Mouse (Mus musculus): Measurements from ENCODE around the gene Wipf1. TPM values are rescaled to one million over a fixed set of nuclear protein-coding genes. Genes with fewer than 3 reads are reported as not detected.

Gene Wipf1
- polyA plus RNA-seq, 1 experiment from 2014 or later: 15.1 TPM

GRCm38 (mm10) chr2:73460168-73460567 is 69.4 kb downstream of the Wipf1 start:
- 54% methylated on average over 3 of the region's 3 CpGs for WGBS
- no peaks in the 10 kb centered on the region for H3K9me3 ChIP-seq
- no peak overlapping the region for H3K9ac ChIP-seq
- no peak for ATAC-seq (ENCODE audit: insufficient number of reproducible peaks, low FRiP score, low TSS enrichment, low read depth)
- no peak overlapping the region for H3K4me3 ChIP-seq
- no peak overlapping the region for H3K27ac ChIP-seq
- no peak overlapping the region for H3K4me2 ChIP-seq
- H3K4me1 ChIP-seq: peaks cover 16% of the 10 kb centered on the region
- no peaks in the 10 kb centered on the region for H3K36me3 ChIP-seq
- H3K27me3 ChIP-seq: no peaks in the 10 kb centered on the region

GRCm38 (mm10) chr2:73459607-73460153 is 69.9 kb downstream of the Wipf1 start:
- no peak overlapping the region for H3K9ac ChIP-seq
- H3K4me1 ChIP-seq: peaks cover 19% of the 10 kb centered on the region
- no peak overlapping the region for H3K4me3 ChIP-seq
- H3K27me3 ChIP-seq: no peaks in the 10 kb centered on the region
- no peak overlapping the region for H3K27ac ChIP-seq
- H3K36me3 ChIP-seq: no peaks in the 10 kb centered on the region
- 67% methylated on average over 4 of the region's 4 CpGs for WGBS
- H3K9me3 ChIP-seq: no peaks in the 10 kb centered on the region
- no peak overlapping the region for H3K4me2 ChIP-seq
- ATAC-seq (ENCODE audit: insufficient number of reproducible peaks, low FRiP score, low TSS enrichment, low read depth): no peak

- H3K9ac ChIP-seq: no peak overlapping the region
- peaks cover 20% of the 10 kb centered on the region for H3K4me1 ChIP-seq
- WGBS: 83% methylated on average over 6 of the region's 6 CpGs
- no peak for ATAC-seq (ENCODE audit: insufficient number of reproducible peaks, low FRiP score, low TSS enrichment, low read depth)
- H3K4me3 ChIP-seq: no peak overlapping the region
- no peak overlapping the region for H3K4me2 ChIP-seq
- no peaks in the 10 kb centered on the region for H3K36me3 ChIP-seq
- no peaks in the 10 kb centered on the region for H3K27me3 ChIP-seq
- no peak overlapping the region for H3K27ac ChIP-seq
- no peaks in the 10 kb centered on the region for H3K9me3 ChIP-seq
These were observed 72.6 kb downstream of the Wipf1 start for GRCm38 (mm10) chr2:73456886-73457285.

- H3K27me3 ChIP-seq: no peaks in the 10 kb centered on the region
- 80% methylated on average over 3 of the region's 3 CpGs for WGBS
- no peaks in the 10 kb centered on the region for H3K9me3 ChIP-seq
- H3K4me2 ChIP-seq: no peak overlapping the region
- no peaks in the 10 kb centered on the region for H3K36me3 ChIP-seq
- ATAC-seq (ENCODE audit: insufficient number of reproducible peaks, low FRiP score, low TSS enrichment, low read depth): no peak
- peaks cover 20% of the 10 kb centered on the region for H3K4me1 ChIP-seq
- no peak overlapping the region for H3K9ac ChIP-seq
- H3K4me3 ChIP-seq: no peak overlapping the region
- H3K27ac ChIP-seq: no peak overlapping the region
These were observed 73.4 kb downstream of the Wipf1 start for GRCm38 (mm10) chr2:73456154-73456553.

GRCm38 (mm10) chr2:73455541-73455940 is 74.0 kb downstream of the Wipf1 start:
- Histone ChIP-seq H3K9me3 (no peaks in the 10 kb centered on the region), H3K4me2 (no peak overlapping the region), H3K9ac (no peak overlapping the region), H3K36me3 (no peaks in the 10 kb centered on the region), H3K27ac (no peak overlapping the region), H3K4me1 (peaks cover 25% of the 10 kb centered on the region), H3K27me3 (no peaks in the 10 kb centered on the region), H3K4me3 (no peak overlapping the region)
- ATAC-seq (ENCODE audit: insufficient number of reproducible peaks, low FRiP score, low TSS enrichment, low read depth): no peak
- WGBS: 76% methylated on average over 4 of the region's 4 CpGs

- no peaks in the 10 kb centered on the region for H3K9me3 ChIP-seq
- 67% methylated on average over 13 of the region's 13 CpGs for WGBS
- no peaks in the 10 kb centered on the region for H3K27me3 ChIP-seq
- no peak overlapping the region for H3K4me3 ChIP-seq
- H3K4me2 ChIP-seq: no peak overlapping the region
- no peak overlapping the region for H3K27ac ChIP-seq
- H3K4me1 ChIP-seq: peaks cover 27% of the 10 kb centered on the region
- no peak for ATAC-seq (ENCODE audit: insufficient number of reproducible peaks, low FRiP score, low TSS enrichment, low read depth)
- H3K36me3 ChIP-seq: no peaks in the 10 kb centered on the region
- H3K9ac ChIP-seq: no peak overlapping the region
These were observed 74.9 kb downstream of the Wipf1 start for GRCm38 (mm10) chr2:73454682-73455081.

GRCm38 (mm10) chr2:73454186-73454585 is 75.3 kb downstream of the Wipf1 start:
- Histone ChIP-seq H3K27me3 (no peaks in the 10 kb centered on the region), H3K9ac (no peak overlapping the region), H3K9me3 (no peaks in the 10 kb centered on the region), H3K36me3 (no peaks in the 10 kb centered on the region), H3K4me1 (peaks cover 27% of the 10 kb centered on the region), H3K4me3 (no peak overlapping the region), H3K4me2 (no peak overlapping the region), H3K27ac (no peak overlapping the region)
- WGBS: 85% methylated on average over 4 of the region's 4 CpGs
- ATAC-seq (ENCODE audit: insufficient number of reproducible peaks, low FRiP score, low TSS enrichment, low read depth): no peak

- H3K4me1 ChIP-seq: peaks cover 27% of the 10 kb centered on the region
- ATAC-seq (ENCODE audit: insufficient number of reproducible peaks, low FRiP score, low TSS enrichment, low read depth): no peak
- 77% methylated on average over 4 of the region's 4 CpGs for WGBS
These were observed 75.8 kb downstream of the Wipf1 start for GRCm38 (mm10) chr2:73453717-73454116.

GRCm38 (mm10) chr2:73453085-73453484 is 76.4 kb downstream of the Wipf1 start:
- Histone ChIP-seq H3K4me2 (no peak overlapping the region), H3K27me3 (no peaks in the 10 kb centered on the region), H3K9me3 (no peaks in the 10 kb centered on the region), H3K36me3 (no peaks in the 10 kb centered on the region), H3K9ac (no peak overlapping the region), H3K4me3 (no peak overlapping the region), H3K4me1 (peaks cover 27% of the 10 kb centered on the region), H3K27ac (no peak overlapping the region)
- ATAC-seq (ENCODE audit: insufficient number of reproducible peaks, low FRiP score, low TSS enrichment, low read depth): no peak
- WGBS: 60% methylated on average over 5 of the region's 5 CpGs

More at GRCm38 (mm10) chr2:73453717-73454116, 75.8 kb downstream of the Wipf1 start:
- H3K4me2 ChIP-seq: no peak overlapping the region
- no peaks in the 10 kb centered on the region for H3K9me3 ChIP-seq
- no peaks in the 10 kb centered on the region for H3K27me3 ChIP-seq
- no peak overlapping the region for H3K9ac ChIP-seq
- no peaks in the 10 kb centered on the region for H3K36me3 ChIP-seq
- no peak overlapping the region for H3K4me3 ChIP-seq
- no peak overlapping the region for H3K27ac ChIP-seq

- Histone ChIP-seq H3K4me3 (no peak overlapping the region), H3K4me2 (no peak overlapping the region), H3K4me1 (peaks cover 29% of the 10 kb centered on the region), H3K36me3 (no peaks in the 10 kb centered on the region), H3K27me3 (no peaks in the 10 kb centered on the region), H3K9me3 (no peaks in the 10 kb centered on the region), H3K27ac (no peak overlapping the region), H3K9ac (no peak overlapping the region)
- 79% methylated on average over 7 of the region's 7 CpGs for WGBS
- no peak for ATAC-seq (ENCODE audit: insufficient number of reproducible peaks, low FRiP score, low TSS enrichment, low read depth)
These were observed 77.0 kb downstream of the Wipf1 start for GRCm38 (mm10) chr2:73452556-73452955.

- Histone ChIP-seq H3K27me3 (no peaks in the 10 kb centered on the region), H3K4me2 (no peak overlapping the region), H3K4me3 (no peak overlapping the region), H3K36me3 (no peaks in the 10 kb centered on the region), H3K4me1 (peaks cover 29% of the 10 kb centered on the region), H3K27ac (no peak overlapping the region), H3K9me3 (no peaks in the 10 kb centered on the region), H3K9ac (no peak overlapping the region)
- 97% methylated on average over 3 of the region's 3 CpGs for WGBS
- no peak for ATAC-seq (ENCODE audit: insufficient number of reproducible peaks, low FRiP score, low TSS enrichment, low read depth)
These were observed 78.0 kb downstream of the Wipf1 start for GRCm38 (mm10) chr2:73451541-73451940.

- no peak for ATAC-seq (ENCODE audit: insufficient number of reproducible peaks, low FRiP score, low TSS enrichment, low read depth)
- Histone ChIP-seq H3K4me1 (peaks cover 27% of the 10 kb centered on the region), H3K27ac (peak overlapping the region; percentile 71), H3K9ac (no peak overlapping the region), H3K36me3 (no peaks in the 10 kb centered on the region), H3K4me2 (peak overlapping the region; percentile 25), H3K27me3 (no peaks in the 10 kb centered on the region), H3K4me3 (no peak overlapping the region), H3K9me3 (no peaks in the 10 kb centered on the region)
- 26% methylated on average over 6 of the region's 6 CpGs for WGBS
These were observed 79.3 kb downstream of the Wipf1 start for GRCm38 (mm10) chr2:73450172-73450715.

- Histone ChIP-seq H3K4me3 (no peak overlapping the region), H3K4me1 (peaks cover 5% of the 10 kb centered on the region; the same call in 1 of the 2 replicates), H3K9ac (no peak overlapping the region), H3K27ac (no peak overlapping the region), H3K27me3 (no peaks in the 10 kb centered on the region), H3K36me3 (peaks cover 35% of the 10 kb centered on the region), H3K9me3 (no peaks in the 10 kb centered on the region), H3K4me2 (no peak overlapping the region)
- 76% methylated on average over 10 of the region's 10 CpGs for WGBS
- ATAC-seq (ENCODE audit: insufficient number of reproducible peaks, low FRiP score, low TSS enrichment, low read depth): no peak
These were observed 85.5 kb downstream of the Wipf1 start for GRCm38 (mm10) chr2:73443985-73444384.

Data from limb, embryonic 15.5 days (tissue).